Mouse (Mus musculus) ES-E14 (cell line): ENCODE measurements at regions not wholly inside any gene's neighbourhood (a gene's known extent, or its start where the extent isn't known, plus 50 kb on each side); places are given as distances from the start of the nearest gene placed in this dataset.

Experiments
- CHD2 ChIP-seq: IDR thresholded peaks from 2 replicates; pipeline ENCODE4 v1.6.1; 2014; ENCODE audit warnings: mild to moderate bottlenecking, low read depth, low read length, inconsistent platforms
- MAFK ChIP-seq: IDR thresholded peaks from 2 replicates; pipeline ENCODE4 v1.6.1; 2014; ENCODE audit warnings: mild to moderate bottlenecking, low read depth, low read length, inconsistent platforms; ENCODE audit not compliant: insufficient read depth
- ZC3H11A ChIP-seq: IDR thresholded peaks from 2 replicates; pipeline ENCODE4 v1.6.1; 2012; ENCODE audit warnings: low read depth, mild to moderate bottlenecking, inconsistent platforms, low read length, borderline replicate concordance
- ZNF384 ChIP-seq: IDR thresholded peaks from 2 replicates; pipeline ENCODE4 v1.6.1; 2012; ENCODE audit warnings: low read depth, low read length, inconsistent platforms

GRCm38 (mm10) chr8:43895171-43895570 is 185.3 kb upstream of the Adam34 start:
- TF ChIP-seq CHD2 = no peak
- TF ChIP-seq MAFK = no peak
- TF ChIP-seq ZC3H11A = no peak
- no peak for TF ChIP-seq ZNF384
